Mouse (Mus musculus) MEL (cell line): ENCODE results near the gene Mapk1ip1.

Experiments used
- BHLHE40 ChIP-seq: IDR thresholded peaks from 2 replicates; pipeline ENCODE4 v1.6.1; 2012; ENCODE audit warnings: low read depth, mild to moderate bottlenecking, inconsistent platforms, low read length, improper control_type of control experiment, borderline replicate concordance
- CTCF ChIP-seq, 3 experiments: IDR thresholded peaks in 2 of 3; conservative IDR thresholded peaks in 1 of 3; 2 replicates each; pipeline ENCODE4 v1.5.1; 2011 to 2012; ENCODE audit warnings: low read length in 3 of 3, low read depth in 2 of 3, mild to moderate bottlenecking in 2 of 3, improper control_type of control experiment in 1 of 3, inconsistent platforms in 1 of 3, mixed read lengths in 1 of 3, moderate library complexity in 1 of 3; ENCODE audit not compliant: control insufficient read depth in 1 of 3, insufficient read depth in 1 of 3, poor library complexity in 1 of 3, severe bottlenecking in 1 of 3
- GATA1 ChIP-seq: IDR thresholded peaks from 2 replicates; pipeline ENCODE4 v1.6.1; 2011; ENCODE audit warnings: low read depth, low read length, improper control_type of control experiment
- MAX ChIP-seq: IDR thresholded peaks from 2 replicates; pipeline ENCODE4 v1.6.1; 2011; ENCODE audit warnings: low read length, improper control_type of control experiment
- NELFE ChIP-seq: IDR thresholded peaks from 2 replicates; pipeline ENCODE4 v1.6.1; 2011; ENCODE audit warnings: low read depth, low read length, improper control_type of control experiment
- POLR2A ChIP-seq, 2 experiments: IDR thresholded peaks; 2 replicates each; pipeline ENCODE4 v1.6.1; 2011 to 2012; ENCODE audit warnings: low read length in 2 of 2, mild to moderate bottlenecking in 2 of 2, control low read depth in 1 of 2, improper control_type of control experiment in 1 of 2, low read depth in 1 of 2, moderate library complexity in 1 of 2; ENCODE audit not compliant: control insufficient read depth in 1 of 2, insufficient read depth in 1 of 2, poor library complexity in 1 of 2
- SIN3A ChIP-seq: IDR thresholded peaks from 2 replicates; pipeline ENCODE4 v1.6.1; 2012; ENCODE audit warnings: low read length, improper control_type of control experiment, inconsistent platforms
- UBTF ChIP-seq: IDR thresholded peaks from 2 replicates; pipeline ENCODE4 v1.6.1; 2012; ENCODE audit warnings: low read depth, mild to moderate bottlenecking, inconsistent platforms, low read length, improper control_type of control experiment, moderate library complexity, borderline replicate concordance; ENCODE audit not compliant: insufficient read depth
- ZNF384 ChIP-seq: IDR thresholded peaks from 2 replicates; pipeline ENCODE4 v1.6.1; 2012; ENCODE audit warnings: low read depth, mild to moderate bottlenecking, inconsistent platforms, low read length, improper control_type of control experiment

GRCm38 (mm10) chr7:138813213-138813875 lies 32.7 kb downstream of the Mapk1ip1 start:
- TF ChIP-seq UBTF (no peak), CTCF (IDR thresholded peaks at IDR 0.05 in 2 of 3, conservative IDR thresholded peaks at IDR 0.05 in 1 of 3; ENCODE audit: control insufficient read depth in 1 of 3, insufficient read depth in 1 of 3, low read depth in 2 of 3, low read length in 3 of 3, poor library complexity in 1 of 3, severe bottlenecking in 1 of 3) (no peak), SIN3A (no peak), MAX (no peak), BHLHE40 (no peak), POLR2A (IDR thresholded peaks at IDR 0.05; ENCODE audit: control insufficient read depth in 1 of 2, insufficient read depth in 1 of 2, low read depth in 1 of 2, low read length in 2 of 2, poor library complexity in 1 of 2) (no peak), GATA1 (no peak), NELFE (no peak), ZNF384 (no peak)
